Mouse (Mus musculus) myocyte (in vitro differentiated cells): ENCODE measurements around the gene Poglut1. TPM values are rescaled to one million over a fixed set of nuclear protein-coding genes. Genes with fewer than 3 reads are reported as not detected.
A peak's percentile ranks its signal among the peaks of the same experiment; 100 is the strongest.

ENCODE experiments used
- H3K27me3 ChIP-seq: one replicate; pipeline ENCODE4 v1.6.1; 2011; ENCODE audit not compliant: control insufficient read depth, insufficient read depth, insufficient read length
- H3K36me3 ChIP-seq: one replicate; pipeline ENCODE4 v1.6.1; 2011; ENCODE audit not compliant: control insufficient read depth, insufficient read depth
- H3K4me2 ChIP-seq: one replicate; pipeline ENCODE4 v1.6.1; 2011; ENCODE audit warnings: low read depth, control low read depth
- H3K4me3 ChIP-seq: one replicate; pipeline ENCODE4 v1.5.1; 2011; ENCODE audit warnings: mild to moderate bottlenecking, control low read depth, moderate library complexity
- H3K79me2 ChIP-seq: one replicate; pipeline ENCODE4 v1.6.1; 2011; ENCODE audit not compliant: control insufficient read depth, insufficient read depth
- H3ac ChIP-seq: one replicate; pipeline ENCODE4 v1.6.1; 2011; ENCODE audit not compliant: control insufficient read depth, insufficient read length
- CEBPB ChIP-seq: IDR thresholded peaks from 2 replicates; pipeline ENCODE4 v1.6.1; 2011; ENCODE audit warnings: mild to moderate bottlenecking, moderate library complexity; ENCODE audit not compliant: poor library complexity, insufficient read depth, severe bottlenecking
- E2F4 ChIP-seq: IDR thresholded peaks from one replicate; pipeline ENCODE4 v1.6.1; 2011; ENCODE audit warnings: mild to moderate bottlenecking, control low read depth, moderate library complexity; ENCODE audit not compliant: insufficient read depth
- MAX ChIP-seq: IDR thresholded peaks from one replicate; pipeline ENCODE4 v1.6.1; 2011; ENCODE audit warnings: low read depth, mild to moderate bottlenecking, control low read depth
- MYOD1 ChIP-seq, 3 experiments: IDR thresholded peaks; one replicate each; pipeline ENCODE4 v1.6.1; 2011; ENCODE audit warnings: control low read depth in 2 of 3, low read depth in 2 of 3, mild to moderate bottlenecking in 2 of 3, moderate library complexity in 1 of 3; ENCODE audit not compliant: insufficient read length in 2 of 3, control insufficient read depth in 1 of 3
- MYOG ChIP-seq, 3 experiments: IDR thresholded peaks; one replicate each; pipeline ENCODE4 v1.6.1; 2011; ENCODE audit warnings: control low read depth in 2 of 3, low read depth in 2 of 3, mild to moderate bottlenecking in 2 of 3; ENCODE audit not compliant: insufficient read length in 2 of 3, control insufficient read depth in 1 of 3, insufficient read depth in 1 of 3
- POLR2A ChIP-seq: IDR thresholded peaks from one replicate; pipeline ENCODE4 v1.6.1; 2011; ENCODE audit warnings: low read depth, mild to moderate bottlenecking, control low read depth, moderate library complexity; ENCODE audit not compliant: insufficient read length
- POLR2AphosphoS2 ChIP-seq: IDR thresholded peaks from one replicate; pipeline ENCODE4 v1.6.1; 2011; ENCODE audit warnings: low read depth, control low read depth; ENCODE audit not compliant: insufficient read length
- REST ChIP-seq: IDR thresholded peaks from one replicate; pipeline ENCODE4 v1.6.1; 2011; ENCODE audit warnings: mild to moderate bottlenecking, control low read depth, moderate library complexity; ENCODE audit not compliant: insufficient read depth, insufficient read length
- SRF ChIP-seq: IDR thresholded peaks from one replicate; pipeline ENCODE4 v1.6.1; 2011; ENCODE audit warnings: low read depth; ENCODE audit not compliant: control insufficient read depth, insufficient read length
- TCF12 ChIP-seq: IDR thresholded peaks from one replicate; pipeline ENCODE4 v1.6.1; 2011; ENCODE audit warnings: mild to moderate bottlenecking, control low read depth; ENCODE audit not compliant: poor library complexity, insufficient read depth, severe bottlenecking
- TCF3 ChIP-seq: IDR thresholded peaks from one replicate; pipeline ENCODE4 v1.6.1; 2011; ENCODE audit warnings: low read depth, control low read depth; ENCODE audit not compliant: insufficient read length
- USF1 ChIP-seq: IDR thresholded peaks from one replicate; pipeline ENCODE4 v1.6.1; 2011; ENCODE audit warnings: low read depth, mild to moderate bottlenecking, control low read depth, moderate library complexity
- polyA plus RNA-seq: library from polyadenylated mRNA; unstranded; fragments of >200 nt; fragmentation: generic; extraction: Trizol; gene quantifications from one replicate; pipeline ENCODE4 v1.2.1, GENCODE M21; 2012; ENCODE audit warnings: missing spikeins

Gene Poglut1
- polyA plus RNA-seq, 1 experiment, result 25.5 TPM

DNA sequence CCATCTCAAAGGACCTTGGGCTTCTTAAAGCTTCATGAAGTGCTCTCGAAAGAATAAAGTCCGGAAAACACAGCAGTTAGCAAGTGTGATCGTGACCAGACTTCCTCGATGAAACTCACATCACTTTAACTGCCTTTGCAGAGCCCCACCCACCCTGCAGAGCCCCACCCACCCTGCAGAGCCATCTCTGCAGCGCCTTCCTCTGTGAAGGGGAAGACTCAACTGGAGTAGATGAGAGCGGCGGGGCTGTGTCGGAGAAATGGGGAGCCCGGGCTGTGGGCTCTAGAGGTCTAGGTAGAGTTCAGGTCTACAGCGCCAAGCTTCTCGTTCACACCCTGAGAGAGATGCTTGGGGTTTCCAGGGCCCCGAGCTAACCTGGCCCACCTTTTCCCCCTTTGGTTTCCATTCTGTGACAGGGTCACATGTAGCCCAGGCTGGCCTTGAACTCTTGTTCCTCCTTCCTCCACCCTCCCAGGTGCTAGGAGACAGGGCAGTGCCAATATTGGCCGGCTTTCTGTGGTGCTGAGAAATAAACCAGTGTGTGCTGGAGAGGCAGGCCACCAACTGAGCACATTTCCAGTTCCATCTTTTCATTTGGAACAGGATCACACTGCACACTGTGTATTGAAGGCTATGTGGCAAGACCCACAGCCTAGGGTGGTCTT is 11.2 kb downstream of the Poglut1 start:
- peaks cover 31% of the 10 kb centered on the region for H3K36me3 ChIP-seq
- no peaks in the 10 kb centered on the region for H3K79me2 ChIP-seq
- TF ChIP-seq MYOG (IDR thresholded peaks at IDR 0.05; ENCODE audit: control insufficient read depth in 1 of 3, insufficient read depth in 1 of 3, insufficient read length in 2 of 3, low read depth in 2 of 3) (no peak), USF1 (no peak), SRF (no peak), TCF3 (no peak), TCF12 (no peak), POLR2A (no peak), POLR2AphosphoS2 (no peak)
- H3K4me3 ChIP-seq, result no peak overlapping the region
- no peaks in the 10 kb centered on the region for H3K27me3 ChIP-seq
- no peak overlapping the region for H3K4me2 ChIP-seq
- no peak overlapping the region for H3ac ChIP-seq

GRCm38 (mm10) chr16:38536544-38537146 is 13.4 kb downstream of the Poglut1 start:
- TF ChIP-seq USF1 (no peak), POLR2A (no peak), TCF12 (no peak)
- H3K79me2 ChIP-seq, result no peaks in the 10 kb centered on the region
- H3K27me3 ChIP-seq, result no peaks in the 10 kb centered on the region

DNA sequence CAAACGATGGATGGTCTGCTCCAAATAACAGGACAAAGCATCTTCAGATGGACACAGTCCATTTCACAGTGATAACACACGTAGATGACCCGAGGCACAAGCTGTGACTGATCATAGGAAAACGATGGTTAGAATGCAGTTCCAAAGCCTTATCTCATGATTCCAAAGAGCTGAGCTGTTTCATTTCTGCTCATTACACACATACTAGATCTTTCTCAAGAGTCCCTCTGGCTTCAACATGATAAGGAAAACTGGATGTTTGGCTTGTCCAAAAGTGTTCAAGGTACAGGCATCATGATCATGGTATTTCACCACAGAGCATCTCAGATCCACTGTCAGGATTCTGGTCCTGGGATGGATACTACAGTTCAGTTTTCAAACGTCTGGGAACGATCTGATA is 23.8 kb downstream of the Poglut1 start:
- peaks cover 17% of the 10 kb centered on the region for H3K79me2 ChIP-seq
- H3ac ChIP-seq, result no peak overlapping the region
- TF ChIP-seq SRF, result no peak
- TF ChIP-seq MYOD1 (IDR thresholded peaks at IDR 0.05; ENCODE audit: control insufficient read depth in 1 of 3, insufficient read length in 2 of 3, low read depth in 2 of 3), result no peak
- no peak for TF ChIP-seq MAX
- no peak for TF ChIP-seq CEBPB
- no peak for TF ChIP-seq MYOG (IDR thresholded peaks at IDR 0.05; ENCODE audit: control insufficient read depth in 1 of 3, insufficient read depth in 1 of 3, insufficient read length in 2 of 3, low read depth in 2 of 3)
- TF ChIP-seq E2F4, result no peak
- no peak for TF ChIP-seq USF1
- no peak for TF ChIP-seq POLR2AphosphoS2
- TF ChIP-seq TCF3, result no peak
- no peak for TF ChIP-seq POLR2A
- no peak for TF ChIP-seq REST
- TF ChIP-seq TCF12, result no peak
- no peak overlapping the region for H3K4me2 ChIP-seq
- no peaks in the 10 kb centered on the region for H3K27me3 ChIP-seq
- H3K36me3 ChIP-seq, result peaks cover 38% of the 10 kb centered on the region
- H3K4me3 ChIP-seq, result no peak overlapping the region

More at GRCm38 (mm10) chr16:38536544-38537146, 13.4 kb downstream of the Poglut1 start:
- H3ac ChIP-seq, result no peak overlapping the region
- H3K4me2 ChIP-seq, result no peak overlapping the region
- H3K36me3 ChIP-seq, result peaks cover 23% of the 10 kb centered on the region
- no peak overlapping the region for H3K4me3 ChIP-seq

DNA sequence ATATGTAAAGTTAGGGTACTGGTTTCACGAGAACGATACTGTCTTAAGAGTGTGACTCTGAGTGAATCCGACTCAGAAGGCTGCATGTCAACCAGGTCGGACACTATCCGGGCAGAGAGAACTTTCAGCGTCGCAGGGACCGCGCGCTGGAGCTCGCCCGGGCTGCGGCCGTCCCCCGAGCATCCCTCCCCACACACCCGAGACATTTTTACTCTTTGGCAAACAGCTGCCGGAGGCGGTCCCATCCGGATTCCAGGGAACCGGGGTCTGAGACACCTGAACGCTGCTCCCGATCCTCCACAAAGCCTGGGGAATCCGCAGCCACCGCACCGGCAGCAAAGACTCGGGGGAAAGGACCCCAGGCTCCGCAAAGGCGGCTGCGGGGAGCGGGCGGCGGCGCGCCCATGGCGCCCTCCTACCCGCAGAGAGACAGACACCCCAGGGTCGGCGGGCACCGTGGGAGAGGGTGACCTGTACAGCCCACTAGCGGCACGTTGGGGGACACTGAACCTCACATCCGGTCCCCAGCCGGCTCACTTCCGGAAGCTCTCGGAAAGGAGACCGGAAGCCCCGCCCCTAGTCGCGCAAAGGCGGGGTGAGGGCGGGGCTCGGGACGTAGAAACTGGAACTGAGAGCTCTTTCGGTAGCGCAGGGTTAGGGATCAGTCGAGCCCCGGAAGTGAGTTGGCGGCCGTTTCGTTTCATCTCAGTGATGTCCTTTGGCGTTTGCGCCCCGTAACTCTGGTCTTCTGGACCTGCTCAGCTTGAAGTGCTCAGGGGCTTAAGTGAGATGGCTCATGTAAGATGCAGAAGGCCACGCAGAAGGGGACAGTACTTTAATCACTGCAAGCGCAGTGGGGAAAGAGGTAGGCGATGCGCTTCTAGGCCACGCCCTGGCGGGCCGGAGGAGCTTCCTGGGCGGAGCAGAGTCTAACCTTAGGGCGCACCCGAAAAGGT is 27.7 kb downstream of the Poglut1 start, which contains the start of gene Timmdc1:
Timmdc1 (minus strand) TSS at position 535 of the 956 bp plus-strand sequence.
- H3K4me2 ChIP-seq, result peak within 1 kb of the TSS; percentile 100
- peak within 1 kb of the TSS; percentile 59 for H3ac ChIP-seq
- peak within 1 kb of the TSS; percentile 89 for H3K4me3 ChIP-seq
- peaks cover 34% of the 10 kb centered on the region for H3K79me2 ChIP-seq
- TF ChIP-seq MYOG (IDR thresholded peaks at IDR 0.05; ENCODE audit: control insufficient read depth in 1 of 3, insufficient read depth in 1 of 3, insufficient read length in 2 of 3, low read depth in 2 of 3) (peak in 1 of 3 experiments; percentile 1), USF1 (no peak), CEBPB (no peak), REST (no peak), POLR2A (peak; percentile 78), E2F4 (no peak), TCF3 (no peak), SRF (peak; percentile 81), MAX (no peak), MYOD1 (IDR thresholded peaks at IDR 0.05; ENCODE audit: control insufficient read depth in 1 of 3, insufficient read length in 2 of 3, low read depth in 2 of 3) (no peak), POLR2AphosphoS2 (peak; percentile 79), TCF12 (no peak)
- H3K27me3 ChIP-seq, result no peaks in the 10 kb centered on the region
- peaks cover 37% of the 10 kb centered on the region for H3K36me3 ChIP-seq
